Mouse (Mus musculus) bone marrow, adult 2 months (tissue): Measurements from ENCODE around the gene Gdf1.

Experiments
- CTCF ChIP-seq: fragments of 200-500 bp; IDR thresholded peaks from 2 replicates; pipeline ENCODE4 v1.5.1; 2011; ENCODE audit warnings: low read length, control low read depth; ENCODE audit not compliant: control insufficient read depth, insufficient read depth
- POLR2A ChIP-seq: fragments of 200-500 bp; IDR thresholded peaks from 2 replicates; pipeline ENCODE4 v1.6.1; 2011; ENCODE audit warnings: low read depth, mild to moderate bottlenecking, control low read depth, low read length, borderline replicate concordance; ENCODE audit not compliant: control insufficient read depth

DNA sequence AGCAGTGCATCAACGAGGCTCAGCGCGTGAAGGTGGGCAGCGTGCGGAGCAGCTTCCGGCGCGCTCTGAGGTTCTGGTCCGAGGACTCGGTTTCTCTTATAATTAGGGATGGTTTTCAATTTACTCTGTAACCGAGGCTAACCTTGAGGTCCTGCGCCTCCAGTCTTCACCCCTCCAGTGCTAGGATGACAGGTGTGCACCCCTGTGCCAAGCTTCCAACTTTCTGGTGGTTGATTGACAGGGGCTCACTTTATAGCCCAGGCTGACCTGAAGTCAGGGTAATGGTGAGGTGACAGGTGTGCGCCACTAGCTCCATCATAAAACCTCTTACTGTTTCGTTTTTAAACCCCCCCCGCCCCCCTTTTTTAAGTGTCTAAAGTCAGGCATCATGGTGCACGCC is 26.7 kb upstream of the Gdf1 start:
- TF ChIP-seq CTCF (no peak), POLR2A (no peak)
